Mouse (Mus musculus) E14TG2a.4 (cell line): Measurements from ENCODE around the gene Arhgef19.

ENCODE experiments used
- CTCF ChIP-seq: conservative IDR thresholded peaks from 2 replicates; pipeline ENCODE4 v1.5.1; 2014; ENCODE audit warnings: low read length
- NANOG ChIP-seq: IDR thresholded peaks from 2 replicates; pipeline ENCODE4 v1.6.1; 2014; ENCODE audit warnings: borderline replicate concordance, low read length, mixed read lengths
- POU5F1 ChIP-seq: IDR thresholded peaks from 2 replicates; pipeline ENCODE4 v1.6.1; 2014; ENCODE audit warnings: low read length, borderline replicate concordance

DNA sequence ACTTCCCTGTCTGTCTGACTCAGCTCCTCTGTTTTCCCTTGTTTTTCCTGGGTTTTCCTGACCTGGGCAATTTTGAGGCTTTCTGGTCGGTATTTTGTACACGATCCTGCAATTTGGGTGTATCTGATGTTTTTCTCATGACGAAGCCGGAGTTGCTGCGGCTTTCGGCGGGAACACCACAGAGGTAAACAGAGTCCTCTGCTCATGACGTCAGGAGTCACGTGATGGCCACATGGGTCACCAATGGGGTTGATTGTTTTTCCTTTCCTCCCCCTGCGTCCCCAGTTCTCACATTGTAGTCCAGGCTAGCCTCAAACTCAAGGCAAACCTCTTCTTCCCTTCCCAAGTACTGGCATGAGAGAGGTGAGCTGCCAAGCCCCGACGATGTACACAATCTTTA, 20.1 kb downstream of the Arhgef19 start:
- TF ChIP-seq CTCF = no peak
- no peak for TF ChIP-seq NANOG
- TF ChIP-seq POU5F1 = no peak
